Mouse (Mus musculus) stomach, embryonic 16.5 days (tissue): Measurements from ENCODE around the gene 4933434E20Rik. TPM values are rescaled to one million over a fixed set of nuclear protein-coding genes. Genes with fewer than 3 reads are reported as not detected.

Experiments
- ATAC-seq: fragments of 200-750 bp; cut with Nextera tagmentation; 2 replicates; pipeline ENCODE4 v1.8.0; 2017; ENCODE audit warnings: moderate number of reproducible peaks, moderate TSS enrichment; ENCODE audit not compliant: insufficient read depth, low FRiP score
- H3K27ac ChIP-seq: fragments of 300-500 bp; sonication (generic); 2 replicates; pipeline ENCODE4 v1.5.1; 2014; ENCODE audit warnings: low read length
- H3K27me3 ChIP-seq: fragments of 300-500 bp; sonication (generic); 2 replicates; pipeline ENCODE4 v1.6.1; 2014; ENCODE audit warnings: low read length, control low read depth, mixed read lengths; ENCODE audit not compliant: control insufficient read depth, insufficient read depth
- H3K36me3 ChIP-seq: fragments of 300-500 bp; sonication (generic); 2 replicates; pipeline ENCODE4 v1.6.1; 2014; ENCODE audit warnings: low read length; ENCODE audit not compliant: control insufficient read depth, insufficient read depth
- H3K4me1 ChIP-seq: fragments of 300-500 bp; sonication (generic); 2 replicates; pipeline ENCODE4 v1.6.1; 2014; ENCODE audit warnings: low read length, control low read depth, mixed read lengths; ENCODE audit not compliant: control insufficient read depth, insufficient read depth
- H3K4me2 ChIP-seq: fragments of 300-500 bp; sonication (generic); 2 replicates; pipeline ENCODE4 v1.6.1; 2014; ENCODE audit warnings: low read depth, low read length, mixed read lengths
- H3K4me3 ChIP-seq: fragments of 300-500 bp; sonication (generic); replicated peaks from 2 replicates; pipeline ENCODE4 v1.5.1; 2014; ENCODE audit warnings: mild to moderate bottlenecking, low read length
- H3K9ac ChIP-seq: fragments of 300-500 bp; sonication (generic); 2 replicates; pipeline ENCODE4 v1.6.1; 2014; ENCODE audit warnings: low read length
- H3K9me3 ChIP-seq: fragments of 300-500 bp; sonication (generic); replicated peaks from 2 replicates; pipeline ENCODE4 v1.6.1; 2016; ENCODE audit warnings: low read length, control low read depth; ENCODE audit not compliant: control insufficient read depth
- whole genome bisulfite sequencing: fragments of 180-500 bp; shearing (Covaris S2); extraction: QIAGEN DNeasy Blood & Tissue Kit; methylation state at CpG from one replicate; pipeline ENCODE4 v1.1.7; 2014; 5-methylcytosine and 5-hydroxymethylcytosine counted together
- polyA plus RNA-seq: library from polyadenylated mRNA; unstranded; fragments of >200 nt; fragmentation: Nextera tagmentation; extraction: Ambion mirVana; gene quantifications from 2 replicates; pipeline ENCODE4 v1.2.1, GENCODE M21; 2015

Gene 4933434E20Rik
- polyA plus RNA-seq, 1 experiment from 2014 or later, result 157 TPM

GRCm38 (mm10) chr3:90086068-90086467, 34.6 kb downstream of the 4933434E20Rik start:
- H3K9ac ChIP-seq, result no peak overlapping the region
- no peak for ATAC-seq
- H3K27me3 ChIP-seq, result no peaks in the 10 kb centered on the region
- no peak overlapping the region for H3K27ac ChIP-seq
- no peak overlapping the region for H3K4me2 ChIP-seq
- peaks cover 38% of the 10 kb centered on the region for H3K4me1 ChIP-seq
- no peak overlapping the region for H3K4me3 ChIP-seq
- 82% methylated on average over 5 of the region's 5 CpGs for WGBS
- no peaks in the 10 kb centered on the region for H3K9me3 ChIP-seq
- peaks cover 28% of the 10 kb centered on the region; the same call in 1 of the 2 replicates for H3K36me3 ChIP-seq

- peaks cover 18% of the 10 kb centered on the region for H3K4me1 ChIP-seq
- no peak for ATAC-seq
- no peak overlapping the region for H3K4me3 ChIP-seq
- no peaks in the 10 kb centered on the region for H3K27me3 ChIP-seq
- peaks cover 43% of the 10 kb centered on the region; the same call in 1 of the 2 replicates for H3K36me3 ChIP-seq
- WGBS, result 76% methylated on average over 2 of the region's 2 CpGs
- H3K9me3 ChIP-seq, result no peaks in the 10 kb centered on the region
- no peak overlapping the region for H3K4me2 ChIP-seq
- no peak overlapping the region for H3K9ac ChIP-seq
- H3K27ac ChIP-seq, result no peak overlapping the region
These were observed 37.2 kb downstream of the 4933434E20Rik start for GRCm38 (mm10) chr3:90088617-90089016.

DNA sequence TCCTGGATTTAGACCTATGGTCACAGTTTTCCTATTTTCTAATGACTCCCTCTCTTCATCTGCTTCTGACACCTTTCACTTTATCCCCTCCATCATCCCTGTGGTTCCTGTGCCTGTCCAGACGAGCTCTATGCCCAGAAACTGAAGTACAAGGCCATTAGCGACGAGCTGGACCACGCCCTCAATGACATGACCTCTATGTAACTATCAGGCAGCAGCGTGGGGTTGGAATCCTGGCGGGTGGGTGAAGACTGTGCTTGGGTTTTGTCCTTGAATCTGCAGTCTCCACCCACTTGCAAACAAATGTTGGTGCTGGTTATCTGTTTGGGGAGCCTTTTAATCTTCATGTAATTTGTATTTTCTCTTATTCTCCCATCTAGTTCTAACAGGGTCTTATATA, 39.5 kb downstream of the 4933434E20Rik start:
- no peak overlapping the region for H3K27ac ChIP-seq
- no peaks in the 10 kb centered on the region for H3K4me1 ChIP-seq
- H3K4me2 ChIP-seq, result no peak overlapping the region
- H3K27me3 ChIP-seq, result no peaks in the 10 kb centered on the region
- H3K36me3 ChIP-seq, result peaks cover 46% of the 10 kb centered on the region; the same call in 1 of the 2 replicates
- H3K9me3 ChIP-seq, result no peaks in the 10 kb centered on the region
- WGBS, result 63% methylated on average over 6 of the region's 6 CpGs
- ATAC-seq, result no peak
- H3K4me3 ChIP-seq, result no peak overlapping the region
- no peak overlapping the region for H3K9ac ChIP-seq

GRCm38 (mm10) chr3:90094453-90094852, 43.0 kb downstream of the 4933434E20Rik start:
- H3K9ac ChIP-seq, result no peak overlapping the region
- H3K4me2 ChIP-seq, result no peak overlapping the region
- ATAC-seq, result no peak
- peaks cover 32% of the 10 kb centered on the region; the same call in 1 of the 2 replicates for H3K36me3 ChIP-seq
- H3K4me1 ChIP-seq, result no peaks in the 10 kb centered on the region
- H3K27me3 ChIP-seq, result no peaks in the 10 kb centered on the region
- 83% methylated on average over 3 of the region's 3 CpGs for WGBS
- H3K9me3 ChIP-seq, result no peaks in the 10 kb centered on the region
- no peak overlapping the region for H3K4me3 ChIP-seq
- no peak overlapping the region for H3K27ac ChIP-seq

GRCm38 (mm10) chr3:90097928-90098327, 46.5 kb downstream of the 4933434E20Rik start:
- no peaks in the 10 kb centered on the region for H3K9me3 ChIP-seq
- no peak for ATAC-seq
- no peaks in the 10 kb centered on the region for H3K27me3 ChIP-seq
- H3K4me1 ChIP-seq, result no peaks in the 10 kb centered on the region
- 0 out of 2 replicates have a peak, but pooled peaks cover 11% of the 10 kb centered on the region for H3K36me3 ChIP-seq
- WGBS, result 78% methylated on average over 5 of the region's 5 CpGs
- H3K9ac ChIP-seq, result no peak overlapping the region
- H3K4me2 ChIP-seq, result no peak overlapping the region
- H3K27ac ChIP-seq, result no peak overlapping the region
- H3K4me3 ChIP-seq, result no peak overlapping the region

- no peaks in the 10 kb centered on the region for H3K4me1 ChIP-seq
- ATAC-seq, result no peak
- no peak overlapping the region for H3K27ac ChIP-seq
- 0 out of 2 replicates have a peak, but pooled peaks cover 2% of the 10 kb centered on the region for H3K36me3 ChIP-seq
- H3K9me3 ChIP-seq, result no peaks in the 10 kb centered on the region
- no peak overlapping the region for H3K9ac ChIP-seq
- no peak overlapping the region for H3K4me3 ChIP-seq
- no peaks in the 10 kb centered on the region for H3K27me3 ChIP-seq
- no peak overlapping the region for H3K4me2 ChIP-seq
- WGBS, result 90% methylated on average over 3 of the region's 3 CpGs
These were observed 49.6 kb downstream of the 4933434E20Rik start for GRCm38 (mm10) chr3:90101010-90101409.

DNA sequence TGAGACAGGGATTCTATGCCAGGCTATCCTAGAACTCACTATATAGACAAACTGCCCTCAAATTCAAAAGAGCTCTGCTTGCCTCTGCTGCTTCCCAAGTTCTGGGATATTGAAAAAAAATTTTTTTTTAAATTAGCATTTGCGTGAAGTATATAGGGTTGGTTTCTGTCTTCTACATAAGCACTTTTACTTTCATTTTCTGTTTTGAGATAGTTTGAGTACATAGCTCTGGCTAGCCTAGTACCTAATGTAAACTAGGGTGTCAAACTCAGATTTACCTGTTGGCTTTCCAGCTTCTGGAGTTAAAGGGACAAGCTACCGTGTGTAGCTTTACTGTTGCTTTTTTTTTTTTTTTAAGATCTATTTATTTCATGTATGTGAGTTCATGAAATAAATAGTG, 50.2 kb downstream of the 4933434E20Rik start:
- Histone ChIP-seq H3K4me1 (no peaks in the 10 kb centered on the region), H3K9ac (no peak overlapping the region), H3K4me3 (no peak overlapping the region), H3K27me3 (no peaks in the 10 kb centered on the region), H3K4me2 (no peak overlapping the region), H3K9me3 (no peaks in the 10 kb centered on the region), H3K27ac (no peak overlapping the region), H3K36me3 (0 out of 2 replicates have a peak, but pooled peaks cover 2% of the 10 kb centered on the region)
- WGBS, result 90% methylated on average over 2 of the region's 2 CpGs
- no peak for ATAC-seq

DNA sequence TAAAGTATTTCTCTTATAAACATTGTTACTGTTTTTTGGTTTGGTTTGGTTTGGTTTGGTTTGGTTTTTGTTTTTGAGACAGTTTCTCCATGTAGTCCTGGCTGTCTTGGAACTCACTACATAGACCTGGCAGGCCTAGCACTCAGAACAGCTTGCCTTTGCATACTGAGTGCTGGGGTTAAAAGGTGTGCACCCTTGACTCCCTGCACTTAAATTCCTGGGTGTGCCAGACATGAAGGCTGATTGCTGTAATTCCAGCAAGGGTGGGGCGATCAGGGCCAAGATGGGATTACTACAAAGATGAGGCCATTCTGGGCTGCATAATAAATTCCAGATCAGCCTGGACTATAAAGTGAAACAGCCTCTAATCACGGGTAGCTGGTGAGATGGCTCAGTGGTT, 50.8 kb downstream of the 4933434E20Rik start:
- no peak for ATAC-seq
- Histone ChIP-seq H3K9ac (no peak overlapping the region), H3K4me2 (no peak overlapping the region), H3K4me1 (no peaks in the 10 kb centered on the region), H3K9me3 (no peaks in the 10 kb centered on the region), H3K27ac (no peak overlapping the region), H3K4me3 (no peak overlapping the region), H3K36me3 (0 out of 2 replicates have a peak, but pooled peaks cover 2% of the 10 kb centered on the region), H3K27me3 (no peaks in the 10 kb centered on the region)
- 73% methylated on average over 2 of the region's 2 CpGs for whole genome bisulfite sequencing

GRCm38 (mm10) chr3:90103176-90103575, 51.7 kb downstream of the 4933434E20Rik start:
- H3K36me3 ChIP-seq, result 0 out of 2 replicates have a peak, but pooled peaks cover 2% of the 10 kb centered on the region
- H3K9ac ChIP-seq, result no peak overlapping the region
- ATAC-seq, result no peak
- H3K4me2 ChIP-seq, result no peak overlapping the region
- no peak overlapping the region for H3K27ac ChIP-seq
- H3K4me3 ChIP-seq, result no peak overlapping the region
- H3K4me1 ChIP-seq, result no peaks in the 10 kb centered on the region
- H3K27me3 ChIP-seq, result no peaks in the 10 kb centered on the region
- no peaks in the 10 kb centered on the region for H3K9me3 ChIP-seq
- WGBS, result 46% methylated on average over 2 of the region's 2 CpGs
